In genomic region chr3:127553720-127554043, GRCm38 (mm10) we compare ENCODE assay signal across 8 mouse cellular contexts. TPM values are rescaled to one million over a fixed set of nuclear protein-coding genes. Genes with fewer than 3 reads are reported as not detected.
DNase-seq lines count a peak whose midpoint lies in the region; ATAC-seq and TF ChIP-seq lines count a peak whose summit lies in the region.

No protein-coding gene starts in this region.

- H3K9ac ChIP-seq in heart, embryonic 11.5 days (ENCODE audit: low read depth, low read length), result peak overlapping the region; percentile 74

- peak overlapping the region; percentile 79 for H3K4me3 ChIP-seq in heart, embryonic 11.5 days (ENCODE audit: low read depth, low read length)
- H3K4me3 ChIP-seq in E14TG2a.4 (replicated peaks; ENCODE audit: low read length), result peak overlapping the region; percentile 96
- H3K4me3 ChIP-seq in hindbrain, embryonic 10.5 days, result peak overlapping the region; percentile 72
- peak overlapping the region; percentile 93 for H3K4me3 ChIP-seq in megakaryocyte, embryonic 14.5 days (replicated peaks)

- H3K27me3 ChIP-seq in heart, embryonic 11.5 days (ENCODE audit: control insufficient read depth, insufficient read depth, low read length), result no peaks in the 10 kb centered on the region
- no peaks in the 10 kb centered on the region for H3K27me3 ChIP-seq in E14TG2a.4 (ENCODE audit: insufficient read depth, low read length)
- H3K27me3 ChIP-seq in hindbrain, embryonic 10.5 days (ENCODE audit: insufficient read depth, poor library complexity, severe bottlenecking), result no peaks in the 10 kb centered on the region
- no peaks in the 10 kb centered on the region for H3K27me3 ChIP-seq in megakaryocyte, embryonic 14.5 days (replicated peaks)

- no peak for TF ChIP-seq CTCF in E14TG2a.4 (conservative IDR thresholded peaks at IDR 0.05; ENCODE audit: low read length)

- no peak overlapping the region for H3K27ac ChIP-seq in heart, embryonic 11.5 days (ENCODE audit: low read depth, low read length)
- H3K27ac ChIP-seq in hindbrain, embryonic 10.5 days, result peak overlapping the region; percentile 99

- DNase-seq in heart, adult 11 months, result no peak
- DNase-seq in hindbrain, embryonic 10.5 days (ENCODE audit: low spot score), result no peak
- no peak for DNase-seq in right cerebral cortex, postnatal 14 days
- DNase-seq in urinary bladder, adult 2 months (ENCODE audit: low spot score), result no peak
- no peak for DNase-seq in T-cell, adult 2 months (ENCODE audit: low spot score)

- H3K9me3 ChIP-seq in heart, embryonic 11.5 days (replicated peaks; ENCODE audit: control insufficient read depth, low read length), result no peaks in the 10 kb centered on the region
- H3K9me3 ChIP-seq in E14TG2a.4 (ENCODE audit: low read length), result no peaks in the 10 kb centered on the region
- H3K9me3 ChIP-seq in hindbrain, embryonic 10.5 days, result no peaks in the 10 kb centered on the region
- no peaks in the 10 kb centered on the region for H3K9me3 ChIP-seq in megakaryocyte, embryonic 14.5 days

- ATAC-seq in heart, embryonic 11.5 days (replicated peaks; ENCODE audit: insufficient number of reproducible peaks, low FRiP score, low TSS enrichment), result no peak

- peaks cover 6% of the 10 kb centered on the region; the same call in 1 of the 2 replicates for H3K36me3 ChIP-seq in heart, embryonic 11.5 days (ENCODE audit: control insufficient read depth, insufficient read depth, low read length)
- H3K36me3 ChIP-seq in E14TG2a.4 (ENCODE audit: insufficient read depth, low read length), result peaks cover 21% of the 10 kb centered on the region
- H3K36me3 ChIP-seq in hindbrain, embryonic 10.5 days, result peaks cover 28% of the 10 kb centered on the region
- H3K36me3 ChIP-seq in megakaryocyte, embryonic 14.5 days (replicated peaks; ENCODE audit: low read length), result peaks cover 17% of the 10 kb centered on the region

- peak overlapping the region; percentile 76 for H3K4me2 ChIP-seq in heart, embryonic 11.5 days

- under 1% methylated on average over 4 of the region's 4 CpGs for WGBS in heart, embryonic 11.5 days (ENCODE audit: insufficient replicate concordance)
- 2% methylated on average over 4 of the region's 4 CpGs for WGBS in hindbrain, embryonic 10.5 days

- no peaks in the 10 kb centered on the region for H3K4me1 ChIP-seq in heart, embryonic 11.5 days (ENCODE audit: control insufficient read depth, insufficient read depth, low read length)
- H3K4me1 ChIP-seq in E14TG2a.4 (replicated peaks; ENCODE audit: low read depth, low read length), result peaks cover 20% of the 10 kb centered on the region
- peaks cover 19% of the 10 kb centered on the region for H3K4me1 ChIP-seq in hindbrain, embryonic 10.5 days (replicated peaks)
- H3K4me1 ChIP-seq in megakaryocyte, embryonic 14.5 days, result peaks cover 28% of the 10 kb centered on the region

RNA-seq across cellular contexts. Expression of gene Zgrf1, which starts 0.4 kb away (rescaled TPM):
- polyA plus RNA-seq in heart, embryonic 11.5 days (2014; fragmentation: Nextera tagmentation; extraction: Ambion mirVana), result 7.6 and 10.7 TPM in 2 replicates
- polyA plus RNA-seq in hindbrain, embryonic 10.5 days (2016; fragmentation: Nextera tagmentation; extraction: Ambion mirVana), result 16.6 and 19.4 TPM in 2 replicates
- 0.07 TPM in 1 of 2 replicates, not detected in the other for polyA plus RNA-seq in megakaryocyte, embryonic 14.5 days (2012; ENCODE audit: insufficient read depth, low replicate concordance)
- polyA plus RNA-seq in urinary bladder, adult 2 months (2012; rRNA removed), result 2.1 and 2.9 TPM in 2 replicates

RNA-seq across cellular contexts. Expression of gene Larp7, which starts 0.5 kb away (rescaled TPM):
- polyA plus RNA-seq in heart, embryonic 11.5 days (2014; fragmentation: Nextera tagmentation; extraction: Ambion mirVana), result 62.3 and 64.4 TPM in 2 replicates
- 50.7 and 74.1 TPM in 2 replicates for polyA plus RNA-seq in hindbrain, embryonic 10.5 days (2016; fragmentation: Nextera tagmentation; extraction: Ambion mirVana)
- polyA plus RNA-seq in megakaryocyte, embryonic 14.5 days (2012; ENCODE audit: insufficient read depth, low replicate concordance), result 3.2 and 33.2 TPM in 2 replicates
- polyA plus RNA-seq in urinary bladder, adult 2 months (2012; rRNA removed), result 18.7 and 19.8 TPM in 2 replicates

RNA-seq across cellular contexts. Expression of gene Ank2, which starts 54.5 kb away (rescaled TPM):
- polyA plus RNA-seq in heart, embryonic 11.5 days (2014; fragmentation: Nextera tagmentation; extraction: Ambion mirVana), result 30.8 and 31.8 TPM in 2 replicates
- 43.0 and 65.3 TPM in 2 replicates for polyA plus RNA-seq in hindbrain, embryonic 10.5 days (2016; fragmentation: Nextera tagmentation; extraction: Ambion mirVana)
- not detected in 2 replicates for polyA plus RNA-seq in megakaryocyte, embryonic 14.5 days (2012; ENCODE audit: insufficient read depth, low replicate concordance)
- 7.9 and 10.9 TPM in 2 replicates for polyA plus RNA-seq in urinary bladder, adult 2 months (2012; rRNA removed)
